Mouse (Mus musculus): ENCODE measurements around the gene Bcl2.
A peak's percentile ranks its signal among the peaks of the same experiment; 100 is the strongest.

Bcl2 gene

DNA sequence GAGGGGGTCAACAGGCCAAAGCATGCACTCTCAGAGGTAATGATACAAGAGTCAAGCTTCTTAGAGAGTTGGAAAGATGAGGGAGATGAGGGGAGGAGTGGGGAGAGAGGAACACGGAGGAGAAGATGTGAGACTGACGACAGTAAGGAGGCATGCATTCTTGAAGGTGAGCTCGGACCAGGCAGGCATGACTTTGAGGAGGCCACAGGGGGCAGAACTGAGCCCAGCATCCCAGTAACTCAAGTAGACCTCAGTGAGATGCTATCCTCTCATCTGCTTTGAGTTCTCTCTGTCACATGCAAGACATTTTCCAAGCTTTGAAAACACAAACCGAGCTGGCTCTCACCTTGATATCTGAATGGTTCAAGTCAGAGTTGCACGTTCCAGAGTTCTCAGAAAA, 100.7 kb downstream of the Bcl2 start:
- DNase-seq: no peak

GRCm38 (mm10) chr1:106612166-106613031, 101.7 kb downstream of the Bcl2 start:
- DNase-seq: peak; percentile 37

- no peak for DNase-seq
Observed at GRCm38 (mm10) chr1:106611246-106611645, 102.8 kb downstream of the Bcl2 start.

DNA sequence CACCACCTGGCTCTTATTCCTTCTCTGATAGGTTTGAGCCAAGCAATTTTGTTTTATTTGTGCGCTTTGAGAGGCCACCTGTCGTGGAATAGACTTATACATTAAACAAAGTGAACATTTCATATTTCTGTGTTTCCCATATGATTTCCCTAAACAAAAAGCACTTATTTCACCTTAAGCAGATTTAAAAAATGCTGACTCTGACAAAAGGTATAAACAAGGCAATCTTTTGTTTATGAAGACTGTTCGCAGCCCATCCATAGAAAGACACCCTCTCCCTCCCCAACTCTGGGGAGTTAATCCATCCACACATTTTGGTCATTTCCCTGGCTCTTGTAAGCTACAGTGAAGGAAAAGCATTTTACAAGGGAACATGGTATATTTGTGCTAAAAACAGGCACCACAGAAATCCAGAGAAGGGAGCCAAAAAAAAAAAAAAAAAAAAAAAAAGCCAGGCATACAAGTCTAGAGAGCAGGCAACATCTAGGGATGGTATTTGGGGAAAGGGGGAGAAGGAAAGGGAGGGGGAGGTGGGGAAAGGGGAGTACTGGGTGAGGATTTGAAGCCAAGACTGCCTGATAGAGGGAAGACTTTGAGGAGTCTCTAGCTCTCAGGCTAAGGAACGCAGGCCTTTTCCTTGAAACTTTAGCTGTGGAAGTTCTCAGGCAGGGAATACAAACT, 105.8 kb downstream of the Bcl2 start:
- no peak for DNase-seq

DNA sequence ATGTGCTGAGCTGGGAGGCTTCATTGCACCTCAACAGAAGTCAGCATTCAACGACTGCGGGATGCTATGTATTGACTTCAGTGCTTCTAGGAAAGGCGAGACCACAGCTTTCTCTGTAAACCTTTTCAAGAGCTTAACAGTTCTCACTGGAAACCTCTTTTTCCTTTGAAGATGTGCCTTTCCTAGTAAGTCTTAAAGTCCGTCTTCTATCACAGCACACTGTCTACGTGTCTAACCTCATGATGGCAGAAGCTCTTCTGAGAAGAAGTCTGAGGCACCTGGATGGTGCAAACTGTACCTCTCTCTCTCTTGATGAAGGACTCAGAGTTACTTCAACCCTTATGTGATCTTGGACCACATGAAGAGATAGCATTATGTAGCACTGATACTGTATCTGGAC, 107.1 kb downstream of the Bcl2 start:
- DNase-seq: no peak

DNA sequence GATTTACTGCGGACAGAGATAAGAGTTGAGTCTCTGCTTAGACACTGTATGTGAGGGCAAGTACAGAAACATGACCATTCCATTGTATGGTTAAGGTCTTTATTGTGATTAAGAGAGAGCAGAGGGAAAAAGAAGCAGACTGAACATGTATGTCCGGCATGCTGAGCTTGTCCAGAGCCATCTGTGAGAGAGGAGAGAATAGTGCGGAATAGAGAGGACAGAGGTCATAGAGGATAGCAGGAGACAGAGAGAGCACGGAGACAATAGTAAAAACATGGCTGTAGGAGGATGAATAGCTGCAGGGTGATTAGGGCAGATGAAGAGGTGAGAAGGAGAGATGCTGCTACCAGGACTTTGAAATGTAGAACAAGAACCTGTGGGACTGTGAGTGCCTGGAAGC, 110.7 kb downstream of the Bcl2 start:
- no peak for DNase-seq

DNA sequence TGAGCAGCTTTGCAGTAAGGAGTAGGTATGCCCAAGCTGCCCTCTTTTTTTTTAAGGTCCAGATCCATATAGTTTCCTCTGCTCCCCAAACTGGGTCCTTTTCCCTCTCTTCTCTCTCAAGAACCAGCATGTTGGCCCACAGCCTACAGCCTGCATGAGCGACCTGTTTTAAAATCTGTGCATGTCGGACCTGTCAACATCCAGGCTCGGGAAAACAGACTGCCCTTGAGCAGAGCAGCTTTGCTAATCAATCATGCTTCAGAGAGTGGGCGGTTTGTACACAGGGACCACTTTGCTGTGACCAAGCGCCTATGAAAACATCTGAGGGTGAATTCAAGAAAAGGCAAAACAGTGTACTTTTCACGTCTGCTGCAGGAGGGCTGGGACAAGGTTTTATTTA, 111.1 kb downstream of the Bcl2 start:
- DNase-seq: no peak

GRCm38 (mm10) chr1:106602536-106602935, 111.5 kb downstream of the Bcl2 start:
- no peak for DNase-seq

DNA sequence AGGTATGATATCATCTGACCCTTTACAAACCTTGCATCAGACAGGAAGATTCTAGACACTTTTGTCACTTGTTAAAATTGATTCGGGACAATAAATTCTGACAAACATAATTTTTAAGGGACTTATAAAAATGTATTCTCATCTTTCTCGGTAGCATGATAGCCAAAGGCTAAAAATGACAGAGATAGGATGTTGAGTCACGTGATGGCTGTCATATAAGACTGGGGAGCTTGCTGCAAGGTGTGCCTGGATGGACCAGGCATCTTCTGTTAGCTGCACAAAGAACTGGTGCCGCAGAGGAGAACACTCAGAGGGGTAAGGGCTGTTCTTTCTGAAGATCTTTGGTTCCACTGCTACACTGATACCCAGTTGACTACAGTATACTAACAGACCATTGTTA, 112.8 kb downstream of the Bcl2 start:
- no peak for DNase-seq

DNA sequence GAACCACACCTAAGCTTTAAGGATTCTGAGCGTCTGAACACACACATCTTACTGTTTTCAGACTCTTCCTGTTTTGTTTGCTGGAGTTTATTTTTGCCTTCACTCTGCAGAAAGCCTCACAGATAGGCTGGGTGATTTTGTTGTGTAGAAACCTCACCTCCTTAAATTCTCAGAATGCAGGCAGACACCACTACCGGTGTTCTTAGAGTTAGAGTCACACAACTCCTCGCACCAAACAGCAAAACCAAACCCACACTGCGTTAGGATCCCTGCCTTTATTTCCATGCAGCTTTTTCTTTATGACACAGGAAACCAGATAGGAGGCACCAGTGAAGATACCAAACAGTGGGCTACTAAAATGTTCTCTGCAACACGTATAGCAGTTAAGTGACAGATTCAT, 113.2 kb downstream of the Bcl2 start:
- DNase-seq: no peak

- no peak for DNase-seq
Observed at GRCm38 (mm10) chr1:106598292-106598583, 115.8 kb downstream of the Bcl2 start.

- DNase-seq: no peak
Observed at GRCm38 (mm10) chr1:106597575-106598291, 116.3 kb downstream of the Bcl2 start.

DNA sequence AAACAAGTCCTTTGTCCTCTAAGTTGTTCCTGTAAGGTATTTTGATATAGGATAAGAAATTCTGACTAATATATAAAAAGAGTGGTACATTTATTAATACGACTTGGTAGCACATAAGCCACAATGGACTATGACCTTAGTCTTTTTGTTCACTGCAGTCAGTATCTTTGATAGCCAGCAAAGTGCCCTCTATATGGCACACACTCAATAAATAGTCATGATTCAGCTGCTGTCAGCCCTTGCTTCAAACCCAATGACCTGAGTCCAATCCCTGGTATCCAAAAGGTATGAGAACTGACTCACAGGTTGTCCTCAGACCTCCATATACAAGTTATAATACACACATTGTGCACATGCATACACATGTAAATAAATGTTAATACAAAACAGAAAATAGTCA, 117.7 kb downstream of the Bcl2 start:
- DNase-seq: no peak

- no peak for DNase-seq
Observed at GRCm38 (mm10) chr1:106595286-106595885, 118.7 kb downstream of the Bcl2 start.

DNA sequence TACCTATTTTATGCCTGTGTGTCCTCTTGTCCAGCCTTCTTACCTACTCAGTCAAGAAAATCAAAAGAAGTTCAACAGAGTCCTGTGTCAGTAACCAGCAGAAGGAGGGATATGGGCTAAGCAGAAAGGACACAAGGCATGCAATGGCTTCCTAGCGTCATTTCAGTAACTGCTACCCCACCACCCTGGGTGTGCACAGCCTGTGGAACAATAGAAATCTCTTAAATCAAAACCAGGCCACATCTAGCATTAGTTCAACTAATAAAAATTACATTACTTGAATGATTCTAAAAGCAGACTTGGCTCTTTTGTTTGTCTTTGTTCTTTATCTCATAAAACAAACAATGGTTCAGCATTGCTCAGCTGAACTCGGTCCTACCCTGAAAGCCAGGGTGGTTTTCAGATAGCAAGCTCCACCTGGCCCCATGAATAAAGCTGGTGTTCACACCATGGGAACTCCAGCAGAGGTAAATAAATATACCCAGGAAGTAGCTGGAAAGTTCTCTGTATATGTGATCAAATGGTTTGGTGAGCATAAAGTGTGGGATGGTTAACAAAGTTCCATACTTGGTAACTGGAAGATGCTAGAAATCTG, 122.8 kb downstream of the Bcl2 start:
- no peak for DNase-seq

DNA sequence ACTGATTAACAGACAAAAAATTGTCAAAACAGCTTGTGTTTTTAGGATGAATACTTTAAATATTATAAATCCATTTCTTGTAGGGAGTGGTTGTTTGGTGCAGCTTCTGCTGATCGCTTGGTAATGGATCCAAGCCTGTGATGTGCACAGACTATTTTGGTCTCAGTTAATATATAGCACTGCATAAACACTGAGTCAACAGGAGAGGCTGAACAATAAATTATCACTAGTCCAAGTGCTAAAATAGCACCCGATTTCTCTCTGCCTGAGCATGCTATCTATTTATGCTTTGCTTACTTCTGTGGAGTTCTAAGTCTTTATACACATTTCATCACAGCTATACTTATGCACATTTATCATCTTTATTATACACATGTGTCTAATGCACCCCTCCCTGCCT, 124.9 kb downstream of the Bcl2 start:
- no peak for DNase-seq

DNA sequence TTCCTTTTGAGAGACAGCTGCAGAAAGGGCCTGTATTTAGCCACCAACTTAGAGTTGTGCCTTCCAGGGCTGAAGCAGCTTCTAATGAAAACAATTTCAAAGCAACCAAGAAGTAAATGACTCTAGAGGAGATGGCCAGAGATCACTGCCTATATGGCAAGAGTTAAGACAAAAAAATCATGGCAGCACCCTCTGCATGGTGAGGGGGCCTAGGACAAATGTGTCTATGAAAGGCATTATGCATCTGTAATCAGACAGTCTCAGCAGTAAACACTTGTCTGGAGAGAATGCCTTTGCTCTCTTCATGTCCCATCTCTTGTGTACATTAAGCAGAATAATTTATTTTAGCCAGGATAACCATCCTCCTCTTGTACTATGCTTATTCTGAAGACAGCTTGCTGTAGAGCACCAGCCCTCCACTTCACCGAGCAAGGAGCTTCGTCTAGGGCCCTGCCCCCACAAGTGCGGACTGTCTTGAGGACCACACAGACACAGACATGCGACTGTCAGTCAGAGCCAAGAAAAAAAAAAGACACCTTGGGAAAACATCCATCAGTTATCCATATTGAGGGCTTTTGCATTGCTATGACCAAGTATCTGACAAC, 126.1 kb downstream of the Bcl2 start:
- DNase-seq: no peak

DNA sequence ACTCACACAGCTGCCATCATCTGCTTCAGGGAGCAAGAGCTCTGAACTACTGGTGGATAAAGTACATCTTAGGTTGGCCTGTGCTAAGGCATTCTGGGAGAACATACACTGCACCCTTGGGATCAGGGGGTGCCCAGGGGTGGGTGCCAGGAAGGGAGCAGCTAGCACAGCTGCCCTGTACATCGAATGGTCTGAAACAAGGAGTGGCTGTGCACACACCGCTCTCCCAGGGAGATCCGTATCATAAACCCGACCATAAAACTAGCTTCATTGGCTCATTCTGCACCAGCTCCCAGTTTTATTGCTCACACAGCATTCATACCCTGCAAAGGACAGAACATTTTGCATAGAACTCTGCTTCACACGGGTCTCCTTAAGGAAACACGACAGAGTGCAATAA, 127.3 kb downstream of the Bcl2 start:
- no peak for DNase-seq

GRCm38 (mm10) chr1:106585349-106585748, 128.7 kb downstream of the Bcl2 start:
- no peak for DNase-seq

DNA sequence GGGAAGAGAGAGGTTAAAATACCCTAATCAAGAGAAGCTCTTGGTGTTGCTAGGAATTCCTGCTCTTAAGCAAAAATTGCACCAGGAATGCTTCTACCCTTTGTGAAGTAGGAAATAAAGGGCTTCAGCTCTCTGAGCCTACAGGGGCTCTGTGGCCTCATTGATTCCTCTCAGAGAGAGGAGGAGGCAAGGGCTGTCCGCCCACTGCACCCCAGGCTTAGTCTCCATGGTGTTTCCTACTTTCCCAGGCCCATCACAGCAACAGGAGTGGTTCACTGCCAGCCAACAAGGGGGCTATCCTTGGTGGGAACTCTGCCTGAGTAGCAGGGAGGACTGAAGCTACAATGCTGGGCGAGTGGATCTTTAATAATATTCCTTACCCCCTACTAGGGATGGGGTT, 129.2 kb downstream of the Bcl2 start:
- DNase-seq: no peak

DNA sequence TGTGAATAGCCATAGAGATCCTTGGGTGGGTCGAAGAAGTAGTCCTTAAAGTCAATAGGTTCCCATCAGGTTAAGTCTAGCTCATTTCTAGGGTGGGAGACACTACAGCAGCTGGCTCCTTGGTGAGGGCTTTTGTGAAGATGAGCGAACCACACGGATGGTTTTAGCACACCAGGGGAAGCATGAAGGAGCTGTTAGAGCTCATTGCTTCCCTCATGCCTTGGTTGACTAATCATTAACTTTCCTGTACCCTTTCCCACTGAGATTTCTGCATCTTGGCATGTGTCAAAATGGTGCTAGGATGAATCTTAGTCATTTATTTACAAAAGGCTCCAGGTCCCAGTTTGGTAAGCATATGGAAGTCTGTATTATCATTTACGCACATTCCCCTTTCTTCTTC, 129.8 kb downstream of the Bcl2 start:
- peak; percentile 57 for DNase-seq
